Mouse (Mus musculus) heart, postnatal 0 days (tissue): ENCODE data around the gene P2rx1.

Source experiments
- CTCF ChIP-seq: IDR thresholded peaks from 2 replicates; pipeline ENCODE4 v1.5.1; 2016; ENCODE audit warnings: antibody characterized with exemption, control low read depth, low read depth
- EP300 ChIP-seq: IDR thresholded peaks from 2 replicates; pipeline ENCODE4 v1.6.1; 2016; ENCODE audit warnings: antibody characterized with exemption, low read depth

DNA sequence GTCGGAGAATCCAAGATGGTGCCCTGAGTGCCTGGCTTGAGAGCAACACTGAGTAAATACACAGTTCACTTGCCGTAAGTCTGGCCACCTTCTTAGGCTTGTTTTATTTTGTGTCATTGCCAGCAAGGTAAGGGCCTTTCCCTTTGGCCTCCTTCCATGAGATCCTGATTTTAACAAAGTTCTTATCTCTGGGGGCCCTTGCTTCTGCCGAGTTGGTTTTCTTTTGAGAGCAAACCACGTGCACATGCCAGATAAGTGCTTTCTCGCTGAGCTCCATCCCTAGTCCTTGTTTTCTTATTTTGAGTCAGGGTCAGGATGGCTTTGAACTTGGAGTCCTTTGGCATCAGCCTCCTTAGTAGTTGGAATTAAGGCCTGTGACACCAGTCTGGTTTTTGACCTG lies 58.8 kb downstream of the P2rx1 start:
- TF ChIP-seq CTCF (no peak), EP300 (no peak)
